Mouse (Mus musculus): Measurements from ENCODE around the gene Smtn.

The Smtn gene

GRCm38 (mm10) chr11:3532101-3532931 is 8.1 kb downstream of the Smtn start:
- in situ Hi-C loops (cut with MboI; ENCODE audit: low pct_unique_long_range_greater_than_20kb in 1 of 2, low sequenced_read_pairs in 2 of 2, unreplicated experiment in 1 of 2) = no loop called here

- in situ Hi-C loops (cut with MboI; ENCODE audit: low pct_unique_long_range_greater_than_20kb in 1 of 2, low sequenced_read_pairs in 2 of 2, unreplicated experiment in 1 of 2) = no loop called here
Measured at GRCm38 (mm10) chr11:3531634-3532033, 8.8 kb downstream of the Smtn start.

- in situ Hi-C loops (cut with MboI; ENCODE audit: low pct_unique_long_range_greater_than_20kb in 1 of 2, low sequenced_read_pairs in 2 of 2, unreplicated experiment in 1 of 2) = no loop called here
Measured at GRCm38 (mm10) chr11:3530731-3531130, 9.7 kb downstream of the Smtn start.

DNA sequence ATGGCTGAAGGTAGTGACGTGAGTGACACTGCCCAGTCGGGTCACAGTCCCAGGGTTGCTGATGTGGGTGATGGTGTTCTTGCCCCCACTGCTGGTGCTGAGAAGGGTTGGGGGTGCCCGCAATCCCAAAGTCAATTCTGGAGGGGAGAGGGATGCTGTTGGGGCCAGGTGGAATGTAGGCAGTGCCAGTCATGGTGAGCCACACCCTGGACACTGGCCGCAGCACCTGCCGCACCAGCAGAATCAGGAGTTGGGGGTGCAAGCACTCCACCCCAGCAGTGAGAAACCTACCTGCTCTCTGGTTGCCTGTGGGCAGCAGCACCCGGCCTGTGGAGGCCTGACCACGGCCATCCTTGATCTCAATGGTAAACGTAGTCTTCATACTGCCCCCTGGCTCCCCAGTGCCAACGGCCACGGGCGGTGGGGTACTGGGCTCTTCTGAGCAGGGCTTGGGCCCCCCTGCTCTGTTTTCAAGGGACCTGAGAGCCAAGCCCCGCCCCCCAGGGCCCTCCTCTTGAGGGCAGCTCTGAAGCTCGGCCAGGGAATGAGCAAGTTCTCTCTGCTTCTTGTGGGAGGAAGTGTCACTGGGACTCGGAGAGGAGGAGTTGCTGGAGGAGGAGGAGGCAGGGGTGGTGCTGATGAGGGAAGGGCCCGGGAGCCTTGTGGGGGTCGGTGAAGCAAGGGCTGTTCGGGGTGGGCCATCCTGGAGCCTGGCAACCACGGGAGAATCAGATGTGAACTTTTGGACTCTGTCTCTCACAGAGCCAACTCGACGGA is 10.7 kb downstream of the Smtn start:
- in situ Hi-C loops (cut with MboI; ENCODE audit: low pct_unique_long_range_greater_than_20kb in 1 of 2, low sequenced_read_pairs in 2 of 2, unreplicated experiment in 1 of 2) = no loop called here

DNA sequence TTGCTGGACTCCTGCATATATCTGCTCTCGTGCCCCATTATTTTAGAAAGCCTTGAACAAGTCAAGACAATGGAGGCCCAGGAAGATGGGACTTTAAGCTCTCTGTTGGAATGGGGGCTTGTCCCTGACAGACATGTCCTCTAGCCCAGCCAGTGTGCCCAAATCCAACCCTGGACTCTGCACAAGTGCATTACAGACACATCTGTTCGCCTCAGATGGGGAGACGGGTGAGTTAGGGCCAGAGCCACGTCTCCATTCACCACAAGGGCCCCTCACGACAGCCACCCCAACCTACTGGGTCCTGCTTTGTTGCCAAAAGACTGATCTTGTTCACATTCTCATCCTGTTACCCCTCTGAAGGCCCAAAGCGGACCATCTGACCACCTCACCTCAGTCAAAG is 12.2 kb downstream of the Smtn start:
- in situ Hi-C loops (cut with MboI; ENCODE audit: low pct_unique_long_range_greater_than_20kb in 1 of 2, low sequenced_read_pairs in 2 of 2, unreplicated experiment in 1 of 2) = no loop called here

DNA sequence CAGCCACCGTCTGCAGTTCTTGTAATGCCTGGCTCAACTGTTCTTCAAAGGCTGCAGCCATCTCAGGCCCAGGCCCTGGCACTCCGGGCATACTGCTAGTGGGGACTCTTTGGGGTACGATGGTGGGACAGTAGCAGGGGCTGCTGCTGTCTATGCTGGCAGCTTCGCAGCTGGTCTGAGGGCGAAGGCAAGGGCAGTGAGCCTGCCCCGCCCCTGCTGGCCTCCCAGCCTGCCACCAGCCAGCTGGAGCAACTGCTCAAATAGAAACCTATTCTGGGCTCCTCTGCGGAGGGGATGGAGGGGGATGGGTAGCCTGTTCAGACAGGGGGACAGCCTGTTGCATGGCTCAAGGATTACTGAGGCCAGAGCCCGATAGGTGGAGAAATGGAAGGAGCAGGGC is 12.6 kb downstream of the Smtn start:
- in situ Hi-C loops (cut with MboI; ENCODE audit: low pct_unique_long_range_greater_than_20kb in 1 of 2, low sequenced_read_pairs in 2 of 2, unreplicated experiment in 1 of 2) = no loop called here

- in situ Hi-C loops (cut with MboI; ENCODE audit: low pct_unique_long_range_greater_than_20kb in 1 of 2, low sequenced_read_pairs in 2 of 2, unreplicated experiment in 1 of 2) = no loop called here
Measured at GRCm38 (mm10) chr11:3526979-3527738, 13.3 kb downstream of the Smtn start.

DNA sequence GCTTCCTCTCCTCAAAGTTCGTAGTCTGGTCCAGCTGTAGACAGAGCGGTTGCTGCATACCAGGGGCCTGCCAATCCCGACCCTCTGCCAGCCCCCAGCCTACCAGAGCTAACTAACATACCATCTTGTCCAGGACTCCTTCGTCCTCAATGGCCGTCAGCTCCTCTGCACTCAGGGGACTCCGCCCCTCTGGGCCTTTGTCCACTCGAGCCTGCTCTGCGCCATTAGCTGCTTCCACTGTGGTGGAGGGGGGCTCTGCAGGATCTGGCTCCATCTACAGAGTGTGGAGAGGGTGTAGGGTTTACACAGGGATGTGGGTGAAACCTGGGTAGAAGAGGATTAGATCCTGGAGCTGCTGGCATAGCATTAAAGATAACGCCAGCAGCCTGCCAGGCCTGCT is 14.2 kb downstream of the Smtn start:
- in situ Hi-C loops (cut with MboI; ENCODE audit: low pct_unique_long_range_greater_than_20kb in 1 of 2, low sequenced_read_pairs in 2 of 2, unreplicated experiment in 1 of 2) = no loop called here

DNA sequence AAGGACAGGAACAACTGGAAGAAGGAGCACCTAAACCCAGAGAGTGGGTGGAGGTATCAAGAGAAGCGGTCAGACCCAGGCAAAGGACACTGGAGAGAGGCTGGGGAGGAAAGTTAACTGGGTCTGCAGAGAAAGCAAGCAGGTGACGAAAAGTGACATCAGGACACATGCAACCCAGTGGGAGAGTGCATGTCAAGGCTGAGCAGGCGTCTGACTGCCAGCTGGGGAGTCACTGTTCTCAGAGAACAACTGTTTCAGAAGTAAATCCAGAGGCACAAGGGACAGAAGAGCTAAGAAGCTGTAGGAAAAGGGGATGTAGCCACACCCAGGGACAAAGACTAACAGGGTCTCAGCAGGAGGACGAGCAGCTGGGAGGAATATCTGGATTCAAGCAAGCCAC is 14.9 kb downstream of the Smtn start:
- in situ Hi-C loops (cut with MboI; ENCODE audit: low pct_unique_long_range_greater_than_20kb in 1 of 2, low sequenced_read_pairs in 2 of 2, unreplicated experiment in 1 of 2) = no loop called here

- in situ Hi-C loops (cut with MboI; ENCODE audit: low pct_unique_long_range_greater_than_20kb in 1 of 2, low sequenced_read_pairs in 2 of 2, unreplicated experiment in 1 of 2) = no loop called here
Measured at GRCm38 (mm10) chr11:3523840-3524582, 16.4 kb downstream of the Smtn start.

DNA sequence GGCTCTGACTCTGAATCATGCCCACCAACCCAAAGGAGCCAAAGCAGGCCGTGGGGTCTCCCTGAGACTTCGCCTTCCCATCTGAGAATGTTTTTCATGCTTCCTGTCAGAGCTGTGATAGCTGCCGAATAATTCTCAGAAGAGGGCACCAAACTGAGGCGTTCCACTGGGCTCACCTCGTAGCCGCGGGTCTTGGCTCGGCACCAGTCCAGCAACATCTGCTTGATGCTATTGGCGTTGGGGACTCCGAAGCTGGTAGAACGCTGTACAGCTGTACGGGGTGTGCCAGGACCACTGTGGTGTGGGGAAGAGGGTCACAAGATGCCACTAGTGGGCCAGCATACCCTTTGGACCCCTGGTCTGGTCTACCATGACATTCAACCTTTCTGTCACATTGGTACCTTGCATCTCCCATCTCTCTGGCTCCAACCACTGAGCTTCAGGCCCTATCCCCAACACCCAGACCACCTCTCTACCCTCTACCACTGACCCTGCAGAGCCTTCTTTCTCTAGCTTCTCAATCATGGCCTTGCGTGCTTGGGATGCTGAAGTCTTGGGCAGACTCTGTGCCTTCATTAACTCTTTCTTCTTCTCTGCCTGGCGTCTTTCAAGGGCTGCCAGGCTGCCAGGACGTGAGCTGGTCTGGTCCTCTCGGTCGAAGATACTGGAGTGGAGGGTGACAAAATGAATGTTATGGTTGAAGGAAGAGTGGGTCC is 18.0 kb downstream of the Smtn start:
- in situ Hi-C loops (cut with MboI; ENCODE audit: low pct_unique_long_range_greater_than_20kb in 1 of 2, low sequenced_read_pairs in 2 of 2, unreplicated experiment in 1 of 2) = no loop called here

DNA sequence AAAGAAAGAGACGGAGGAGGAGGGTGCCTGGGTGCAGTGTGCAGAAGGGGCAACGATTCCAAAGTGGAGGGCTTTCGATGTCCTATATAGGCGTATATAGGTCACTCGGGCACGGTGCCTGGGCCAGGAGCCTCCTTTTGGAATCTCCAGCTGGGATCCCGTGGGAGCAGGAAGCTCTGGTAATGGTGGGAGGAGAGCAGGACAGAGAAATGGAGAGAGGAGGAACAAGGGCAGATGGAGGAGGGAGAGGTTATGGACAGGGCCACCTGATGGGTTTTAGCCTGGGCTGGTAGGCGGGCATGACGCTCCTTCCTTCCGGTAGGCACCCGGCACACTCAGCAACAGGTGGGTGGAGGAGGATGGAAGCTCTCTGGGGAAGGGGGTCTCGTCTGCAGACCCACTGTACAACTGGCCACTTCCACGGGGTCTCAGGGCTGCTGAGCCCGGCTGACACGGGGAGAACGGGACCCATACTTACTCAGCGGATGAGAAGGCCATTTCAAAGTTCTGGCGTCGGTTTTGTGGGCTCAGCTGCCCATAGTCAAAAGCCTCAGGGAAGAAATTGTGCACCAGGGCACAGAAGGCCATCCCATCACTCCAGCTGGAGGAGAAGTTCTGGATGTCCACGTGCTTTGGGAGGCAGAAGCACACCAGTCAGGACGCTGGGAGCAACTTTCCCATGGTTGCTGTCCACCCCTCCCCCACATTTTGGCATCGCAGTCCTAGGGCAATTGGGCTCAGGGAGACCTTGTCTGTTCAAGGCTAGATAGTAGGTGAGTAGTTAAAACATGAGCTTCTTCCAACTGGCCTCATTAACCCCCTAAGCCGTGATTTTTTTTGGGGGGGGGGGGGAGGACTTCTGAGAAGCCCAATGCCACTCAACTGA is 18.8 kb downstream of the Smtn start:
- in situ Hi-C loops (cut with MboI; ENCODE audit: low pct_unique_long_range_greater_than_20kb in 1 of 2, low sequenced_read_pairs in 2 of 2, unreplicated experiment in 1 of 2) = no loop called here

GRCm38 (mm10) chr11:3520919-3521318 is 19.5 kb downstream of the Smtn start:
- in situ Hi-C loops (cut with MboI; ENCODE audit: low pct_unique_long_range_greater_than_20kb in 1 of 2, low sequenced_read_pairs in 2 of 2, unreplicated experiment in 1 of 2) = no loop called here

DNA sequence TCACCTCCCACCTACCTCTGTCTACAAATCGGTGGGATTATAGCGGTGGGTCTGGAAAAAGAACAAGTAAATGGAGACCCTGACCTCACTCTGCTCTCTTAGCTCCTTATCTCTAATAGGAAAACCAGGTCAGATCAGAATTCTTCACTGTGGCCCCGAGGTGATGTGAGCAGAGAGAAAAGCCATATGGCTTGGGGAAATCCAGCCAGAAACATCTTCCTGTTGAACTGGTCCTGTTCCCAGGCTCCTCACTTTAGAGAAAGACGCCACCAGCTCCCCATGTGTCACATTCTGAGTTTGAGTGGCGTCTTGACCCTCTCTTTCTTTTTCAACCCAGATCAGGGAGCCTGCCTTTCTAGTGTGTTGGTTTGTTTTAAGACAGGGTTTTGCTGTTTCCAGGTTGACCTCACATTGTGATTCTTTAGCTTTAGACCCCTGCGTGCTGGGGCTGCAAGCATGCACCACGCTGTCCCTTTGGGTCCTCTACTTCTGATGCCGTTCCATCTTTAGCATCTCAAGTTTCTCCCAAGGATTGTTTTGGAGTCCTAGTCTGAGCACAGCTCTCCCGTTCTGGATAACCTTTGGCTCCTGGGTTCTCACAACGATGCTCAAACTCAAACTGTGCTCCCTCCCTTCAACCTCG is 20.5 kb downstream of the Smtn start:
- in situ Hi-C loops (cut with MboI; ENCODE audit: low pct_unique_long_range_greater_than_20kb in 1 of 2, low sequenced_read_pairs in 2 of 2, unreplicated experiment in 1 of 2) = no loop called here

- in situ Hi-C loops (cut with MboI; ENCODE audit: low pct_unique_long_range_greater_than_20kb in 1 of 2, low sequenced_read_pairs in 2 of 2, unreplicated experiment in 1 of 2) = no loop called here
Measured at GRCm38 (mm10) chr11:3519051-3519726, 21.2 kb downstream of the Smtn start.
